Mouse (Mus musculus): ENCODE measurements at regions not wholly inside any gene's neighbourhood (a gene's known extent, or its start where the extent isn't known, plus 50 kb on each side); places are given as distances from the start of the nearest gene placed in this dataset.

DNA sequence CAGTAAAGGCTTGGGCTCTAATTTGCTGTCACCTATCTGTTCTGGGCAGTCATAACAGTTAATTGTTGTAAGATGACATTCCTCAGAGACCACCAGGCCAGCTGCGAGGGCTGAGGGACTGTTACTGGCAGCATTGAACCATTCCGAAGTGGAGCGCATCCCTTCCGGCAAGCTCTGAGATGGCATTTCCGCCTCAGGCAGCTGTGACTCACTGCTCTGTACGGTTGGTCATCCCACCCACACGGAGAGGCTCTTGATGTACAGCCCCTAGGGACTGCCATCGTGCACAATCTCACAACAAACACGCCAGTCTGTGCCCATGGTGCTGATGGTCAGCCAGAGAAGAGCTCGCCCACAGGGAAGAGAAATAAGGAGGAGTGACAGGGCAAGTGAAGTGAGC is 342.0 kb downstream of the Mroh4 start:
- TF ChIP-seq CTCF (IDR thresholded peaks at IDR 0.05; ENCODE audit: extremely low read depth, insufficient read depth, insufficient read length, insufficient replicate concordance) (no peak), POLR2A (IDR thresholded peaks at IDR 0.05; ENCODE audit: low read depth, low read length) (no peak)

Data from spleen, adult 2 months (tissue).